Mouse (Mus musculus) mammary gland, adult 2 months (tissue): Measurements from ENCODE around the gene Pygo1. TPM values are rescaled to one million over a fixed set of nuclear protein-coding genes. Genes with fewer than 3 reads are reported as not detected.

Experiments used
- polyA plus RNA-seq: library from polyadenylated mRNA; depleted of rRNA; stranded (reverse); fragments of >200 nt; gene quantifications from 2 replicates; pipeline ENCODE4 v1.2.3, GENCODE M21; 2012; ENCODE audit warnings: low replicate concordance; rRNA removed

Gene Pygo1
- 0.93 and 2.5 TPM in 2 replicates for polyA plus RNA-seq

DNA sequence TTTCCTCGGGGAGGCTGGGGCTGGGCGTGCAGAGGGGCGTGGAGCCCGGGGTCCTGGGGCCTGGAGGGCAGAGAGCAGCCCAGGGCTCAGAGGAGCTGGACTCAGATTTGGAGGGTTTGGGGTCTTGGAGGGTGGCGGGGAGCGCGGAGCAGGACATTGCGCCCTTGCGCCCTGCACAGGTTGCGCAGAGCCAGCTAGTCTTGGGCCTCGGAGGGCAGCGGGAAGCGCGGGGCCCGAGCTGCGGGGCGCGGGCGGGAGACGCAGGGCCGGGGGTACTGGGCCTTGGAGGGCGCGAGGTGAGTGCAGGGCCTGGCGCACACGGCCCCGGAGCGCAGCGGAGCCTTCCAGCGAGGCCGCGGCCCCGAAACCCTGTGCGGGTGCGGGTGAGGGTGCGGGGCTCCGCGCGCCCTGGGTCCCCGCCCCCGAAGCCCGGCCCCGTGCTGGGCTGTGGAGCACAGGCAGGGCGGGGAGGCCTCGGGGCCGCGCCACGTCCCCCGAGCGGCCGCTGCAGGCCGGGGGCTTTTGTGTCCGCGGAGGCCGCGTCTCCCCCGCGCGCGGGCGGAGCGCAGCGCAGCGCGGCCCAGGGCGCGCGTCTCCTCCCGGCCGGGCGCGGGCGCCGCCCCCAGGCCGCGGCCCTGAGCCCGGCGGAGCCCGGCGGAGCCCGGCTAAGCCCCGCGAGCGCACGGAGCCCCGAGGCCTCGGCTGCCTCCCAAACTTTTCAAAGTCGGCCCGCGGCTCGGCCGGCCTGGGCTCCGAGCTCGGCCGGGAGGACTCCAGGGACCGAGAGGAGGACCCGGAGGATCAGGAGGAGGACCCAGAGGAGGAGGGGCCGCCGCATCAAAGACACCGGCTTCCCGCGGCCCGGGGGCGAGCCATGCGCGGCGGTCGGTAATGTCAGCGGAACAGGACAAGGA lies at the start of gene Pygo1:
TSS of gene Pygo1 (plus strand) at position 625 of the 914 bp plus-strand sequence.

DNA sequence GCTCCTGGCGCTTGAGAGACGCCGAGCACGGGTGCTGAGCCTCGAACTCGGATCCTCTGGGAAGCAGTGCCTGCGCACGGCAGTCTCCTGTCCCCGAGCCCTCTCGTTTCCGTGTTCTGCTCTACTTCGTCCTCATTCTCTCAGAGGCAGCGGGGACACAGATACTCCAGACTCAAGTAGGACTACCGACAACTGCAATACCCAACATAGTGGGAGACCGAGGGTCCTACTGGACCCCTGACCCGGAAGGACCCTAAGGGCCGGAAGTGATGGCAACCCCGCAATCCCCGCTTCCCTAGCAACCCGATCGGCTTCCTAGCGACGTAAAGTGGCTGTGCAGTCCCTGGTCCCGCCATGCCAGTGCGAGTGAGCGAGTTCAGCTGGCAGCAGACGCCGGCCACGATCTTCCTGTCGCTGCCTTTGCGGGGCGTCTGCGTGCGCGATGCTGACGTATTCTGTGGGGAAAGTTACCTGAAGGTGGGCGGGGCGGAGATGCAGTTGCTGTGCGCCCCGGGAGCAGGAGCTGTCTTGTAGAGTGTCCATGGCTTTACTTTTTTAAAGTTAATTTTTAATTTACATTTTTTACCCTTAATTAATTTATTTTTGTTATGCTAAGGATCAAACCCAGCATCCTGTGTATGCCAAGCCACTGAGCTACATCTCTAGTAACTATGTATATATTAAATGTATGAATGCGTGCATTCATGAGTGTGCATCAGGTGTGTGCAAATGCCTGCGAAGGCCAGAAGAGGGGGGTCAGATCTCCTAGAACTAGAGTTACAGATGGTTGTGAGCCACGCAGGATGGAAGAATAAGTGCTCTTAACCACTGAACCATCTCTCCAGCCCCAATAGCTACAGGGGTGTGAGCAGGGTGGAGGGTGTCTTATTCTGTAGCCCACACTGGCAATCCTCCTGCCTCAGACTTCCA lies 33.3 kb downstream of the Pygo1 start, which contains the start of the genes Dyx1c1 and Gm44503:
TSS of gene Dyx1c1 (plus strand) at position 265 of the 930 bp plus-strand sequence.
TSS of gene Gm44503 (plus strand) at position 332 of the 930 bp plus-strand sequence.

DNA sequence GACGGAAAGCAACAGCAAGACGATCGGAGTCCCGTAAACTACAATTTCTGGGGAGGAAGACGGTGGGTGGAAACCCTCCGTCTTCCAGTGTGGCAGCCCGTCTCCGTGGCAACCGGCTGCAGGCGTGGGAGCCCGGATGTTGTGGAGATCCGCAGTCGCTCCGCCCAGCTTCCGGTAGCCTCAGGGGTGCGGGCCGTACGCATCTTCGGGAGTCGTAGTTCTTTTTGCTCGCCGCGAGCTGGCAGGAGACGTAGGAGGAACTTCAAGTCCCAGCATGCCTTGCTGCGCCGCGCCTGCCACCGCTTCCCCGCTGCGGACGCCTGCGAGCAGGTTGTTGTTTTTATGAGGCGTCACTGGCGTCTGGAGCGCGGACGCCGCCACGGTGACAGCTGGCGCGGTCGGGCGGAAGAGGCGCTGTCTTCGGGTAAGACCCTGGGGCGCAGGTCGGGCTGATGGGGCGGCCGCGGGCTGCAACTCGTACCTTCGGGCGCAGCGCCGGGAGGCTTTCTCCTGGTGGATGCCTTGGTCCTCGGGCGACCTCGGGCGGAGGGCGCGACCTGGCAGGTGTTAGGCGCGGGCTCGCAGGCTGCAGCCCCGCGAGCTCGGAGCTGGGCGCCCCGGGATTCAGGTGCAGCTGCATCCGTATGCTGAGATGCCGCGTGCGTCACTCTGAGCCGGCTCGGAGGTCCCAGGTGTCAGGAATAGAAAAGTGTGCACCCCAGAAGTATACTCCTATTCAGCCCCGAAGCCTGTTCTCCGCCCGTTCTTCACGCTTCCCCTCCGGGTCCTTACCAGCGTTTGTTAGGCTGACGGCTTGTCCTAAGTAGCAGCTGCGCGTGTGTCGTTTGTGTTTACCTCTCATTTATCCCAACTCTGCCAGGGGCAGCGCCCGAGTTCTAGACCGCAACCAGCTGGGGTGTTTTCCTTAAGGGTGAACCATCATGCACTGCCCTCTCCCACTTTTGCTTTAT lies 60.1 kb downstream of the Pygo1 start, which contains the start of the genes Ccpg1os and Ccpg1:
TSS of gene Ccpg1os (minus strand) at position 133 of the 971 bp plus-strand sequence.
TSS of gene Ccpg1 (plus strand) at position 180 of the 971 bp plus-strand sequence.

Other genes starting within 250 kb of the Pygo1 start
- gene Prtg, start 118.8 kb upstream of the Pygo1 start, polyA plus RNA-seq = 0.36 and 0.47 TPM in 2 replicates
- gene Dyx1c1, start 33.1 kb downstream of the Pygo1 start, polyA plus RNA-seq = 0.23 and 0.52 TPM in 2 replicates
- gene Gm44503, start 33.2 kb downstream of the Pygo1 start, polyA plus RNA-seq = not detected in 2 replicates
- 7.3 and 12.4 TPM in 2 replicates for gene Ccpg1os, start 59.7 kb downstream of the Pygo1 start, polyA plus RNA-seq
- 6.8 and 10.5 TPM in 2 replicates for gene Ccpg1, start 59.8 kb downstream of the Pygo1 start, polyA plus RNA-seq
- 6.4 and 13.4 TPM in 2 replicates for gene Pigb, start 114.7 kb downstream of the Pygo1 start, polyA plus RNA-seq
- 3.2 and 3.7 TPM in 2 replicates for gene Rab27a, start 119.2 kb downstream of the Pygo1 start, polyA plus RNA-seq
- 0.09 and 0.49 TPM in 2 replicates for gene Khdc3, start 176.2 kb downstream of the Pygo1 start, polyA plus RNA-seq
- not detected in 2 replicates for gene Gm20509, start 176.8 kb downstream of the Pygo1 start, polyA plus RNA-seq
- gene Rsl24d1, start 187.8 kb downstream of the Pygo1 start, polyA plus RNA-seq = 8.2 and 22.9 TPM in 2 replicates